Mouse (Mus musculus) adrenal gland, adult (tissue): ENCODE measurements around the gene Wdr3.

ENCODE experiments used
- DNase-seq, 2 experiments: peaks; one replicate each; pipeline ENCODE4 v3.0.0; 2022 to 2023; ENCODE audit warnings: low spot score in 1 of 2; ENCODE audit not compliant: inconsistent age in 2 of 2

Wdr3 gene

DNA sequence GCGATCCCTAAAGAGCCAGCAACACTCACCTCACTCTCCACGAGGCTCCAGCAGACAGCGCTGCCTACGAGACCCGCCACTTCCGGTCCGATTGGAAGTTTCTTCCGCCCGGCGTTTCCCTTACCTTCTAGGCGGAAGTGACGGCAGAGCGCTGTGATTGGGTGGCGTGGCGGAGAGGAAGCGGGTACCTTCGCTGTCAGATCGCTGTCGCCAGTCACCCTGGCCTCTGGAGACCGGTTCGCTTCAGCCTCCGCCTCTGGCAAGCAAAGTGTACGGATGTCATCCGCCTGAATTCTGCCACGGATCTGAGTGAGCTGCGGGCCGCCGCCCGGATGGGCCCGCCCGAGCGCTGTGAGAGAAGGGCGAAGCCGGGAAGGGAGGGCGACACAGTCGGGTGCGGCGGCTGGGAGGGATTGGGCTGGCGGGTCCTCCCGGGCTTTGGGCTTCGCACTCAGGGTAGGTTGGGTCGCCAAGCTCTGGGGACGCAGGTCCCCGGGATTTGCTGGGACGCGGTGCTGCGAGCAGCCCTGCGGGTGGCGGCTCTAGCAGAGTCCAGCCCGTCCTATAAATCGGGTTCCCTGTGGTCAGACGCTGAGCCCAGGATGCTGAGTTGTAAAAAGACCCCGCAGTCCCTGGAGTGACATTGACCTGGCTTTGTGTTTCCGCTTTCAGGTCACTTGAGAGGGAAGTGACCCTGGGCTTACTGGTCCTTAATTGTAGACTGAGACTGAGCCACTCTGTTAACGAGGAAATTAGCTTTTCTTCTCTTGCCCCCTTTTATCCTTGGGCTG, at the start of gene Wdr3, which contains the start of gene Gdap2:
TSS of gene Wdr3 (minus strand) at position 93 of the 791 bp plus-strand sequence.
TSS of gene Gdap2 (plus strand) at position 67 of the 791 bp plus-strand sequence.
- peak; percentile 95 to 98 for DNase-seq

DNA sequence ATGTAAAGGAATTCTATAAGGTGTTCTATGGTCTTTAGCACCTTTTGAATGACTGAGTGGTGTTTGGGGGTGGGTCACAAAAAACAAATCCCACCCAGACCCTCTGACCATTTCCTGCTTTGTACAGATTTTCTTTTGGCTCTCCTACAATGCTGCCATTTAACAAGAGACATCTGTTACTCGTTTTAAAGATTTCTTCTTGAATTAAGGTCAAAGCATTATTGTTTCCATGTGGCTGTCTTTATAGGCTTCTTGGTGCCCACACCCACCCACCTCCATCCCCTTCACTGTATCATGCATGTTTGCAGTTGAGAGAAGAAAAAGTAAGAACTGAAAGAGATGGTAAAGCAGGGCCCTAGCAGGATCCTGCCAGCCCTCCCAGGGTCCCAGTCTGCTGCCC, 44.8 kb upstream of the Wdr3 start:
- no peak for DNase-seq

DNA sequence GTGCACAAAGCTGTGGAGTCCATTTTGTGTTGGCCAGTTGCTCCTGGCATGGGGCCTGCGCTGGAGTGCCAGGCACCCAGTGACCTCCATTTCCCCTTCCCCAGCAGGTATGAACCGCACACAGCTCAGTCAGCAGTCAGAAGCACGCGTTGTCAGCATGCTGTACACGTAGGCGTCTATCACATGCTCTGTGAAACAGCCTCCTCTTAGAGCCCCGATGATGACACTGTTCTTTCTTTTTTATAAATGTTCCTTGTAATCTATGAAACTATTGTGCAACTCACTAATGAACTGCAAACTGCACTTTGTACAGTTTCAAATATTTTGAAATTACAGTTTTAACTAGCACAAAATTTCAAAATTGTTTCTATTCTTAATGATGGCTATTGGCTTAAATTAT, 39.3 kb upstream of the Wdr3 start:
- DNase-seq: peak in 1 of 2 experiments; percentile 39

DNA sequence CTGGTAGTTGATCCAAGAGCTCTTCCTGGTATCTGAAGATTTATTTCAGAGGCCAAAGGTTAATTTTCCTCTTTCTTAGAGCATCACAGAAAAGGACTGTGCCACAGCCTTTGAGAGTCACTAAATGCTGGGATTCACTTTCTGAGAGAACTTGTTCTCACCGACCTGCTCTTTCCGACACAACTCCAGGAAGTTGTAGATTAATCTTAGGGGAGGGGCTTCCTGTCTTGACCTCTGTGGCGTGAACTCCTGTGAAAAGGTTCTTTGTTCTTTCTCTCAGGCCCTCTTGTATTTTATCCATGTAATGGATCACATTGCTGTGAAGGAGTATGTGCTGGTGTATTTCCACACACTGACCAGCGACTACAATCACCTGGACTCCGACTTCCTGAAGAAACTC, 32.0 kb upstream of the Wdr3 start:
- DNase-seq: no peak

DNA sequence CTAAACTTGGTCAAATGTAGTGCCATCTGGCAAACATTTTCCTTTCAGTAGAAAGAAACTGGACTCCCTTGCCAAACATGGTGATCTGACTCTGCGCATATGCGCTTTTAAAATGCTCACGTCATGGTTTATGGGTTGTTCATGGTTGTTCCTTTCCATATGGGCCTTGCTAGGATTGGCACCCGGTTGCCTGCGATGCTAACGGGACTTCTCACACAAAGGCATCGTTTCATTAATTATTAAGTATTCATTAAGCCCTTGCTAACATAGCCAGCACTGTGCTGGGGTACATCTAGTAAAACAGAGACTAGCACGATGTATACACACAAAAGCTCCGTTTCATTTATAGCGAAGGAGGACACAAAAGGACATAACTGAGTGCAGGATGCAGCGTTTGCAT, 27.7 kb upstream of the Wdr3 start:
- DNase-seq: no peak

DNA sequence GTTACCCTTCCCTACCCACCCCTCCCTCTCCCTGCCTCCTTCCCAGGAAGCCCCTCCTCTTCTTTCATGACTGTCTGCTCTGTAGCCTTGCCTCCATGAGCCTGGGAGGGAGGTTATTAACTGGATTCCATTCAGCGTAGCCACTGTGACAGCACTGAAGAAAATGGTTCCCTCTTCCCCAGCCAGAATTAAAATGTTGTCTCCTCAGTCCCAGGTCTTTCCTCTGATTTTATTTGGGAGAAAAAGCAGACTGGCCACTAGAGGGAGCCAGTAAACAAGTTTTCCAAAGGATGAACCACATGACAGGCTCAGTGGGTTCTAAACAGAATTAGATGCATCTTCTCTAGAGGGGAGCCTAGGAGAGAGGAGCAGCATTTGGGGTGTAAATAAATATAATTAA, 27.2 kb upstream of the Wdr3 start:
- DNase-seq: peak; percentile 29 to 87

DNA sequence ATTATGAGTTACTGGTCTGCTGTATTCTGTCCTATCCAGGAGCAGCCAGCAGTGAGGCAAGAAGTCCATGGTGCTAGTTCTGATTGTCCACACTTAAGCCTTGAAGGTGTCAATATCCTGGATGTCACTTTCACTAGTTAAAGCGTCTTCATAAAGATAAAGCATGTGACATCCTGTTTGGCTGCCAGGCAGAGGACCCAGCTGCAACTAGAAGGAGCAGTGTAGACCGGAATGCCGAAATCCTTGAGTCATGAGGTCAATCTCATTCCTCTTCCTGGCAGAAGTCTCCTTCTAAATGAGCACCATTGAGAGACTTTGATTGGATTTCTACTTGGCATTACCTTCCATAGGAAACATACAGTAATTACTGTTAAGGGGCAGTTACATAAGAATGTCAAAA, 18.3 kb upstream of the Wdr3 start:
- DNase-seq: no peak

DNA sequence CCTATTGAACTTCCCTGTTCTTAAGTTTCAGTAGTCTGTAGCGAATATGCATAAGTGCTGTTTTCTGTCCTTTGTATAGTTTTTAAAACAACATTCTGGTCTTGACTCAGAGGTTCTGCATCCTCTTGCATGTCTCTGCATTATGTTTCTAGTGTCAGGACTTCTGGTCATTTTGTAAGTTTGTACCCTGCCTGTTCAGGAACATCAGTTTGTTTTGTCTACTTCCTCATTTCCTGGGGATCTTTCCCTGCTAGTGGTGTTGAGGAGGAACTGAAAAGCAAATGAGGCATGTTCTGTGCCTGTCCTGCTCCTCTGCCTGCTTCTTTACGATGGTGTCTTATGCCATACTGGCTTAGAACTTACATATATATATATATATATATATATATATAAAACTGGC, 13.8 kb upstream of the Wdr3 start:
- DNase-seq: no peak

DNA sequence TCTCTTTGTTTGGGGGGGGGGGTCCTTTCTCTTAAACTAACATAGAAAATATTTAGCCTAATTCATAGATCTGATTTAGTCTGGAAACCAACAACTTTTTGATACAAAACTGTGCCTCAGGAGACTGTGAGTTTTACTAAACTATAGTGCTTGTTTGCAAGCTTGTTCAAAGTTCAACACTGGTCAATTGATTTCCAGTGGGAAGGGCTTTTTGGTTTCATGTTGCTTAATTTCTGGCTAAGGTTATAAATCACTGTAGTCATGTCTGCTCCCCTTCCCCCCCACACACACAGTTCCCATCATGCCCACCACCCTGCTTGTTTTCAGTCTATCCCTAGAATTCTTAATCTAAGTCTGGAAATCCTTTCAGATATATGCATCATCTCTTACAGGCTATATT, 2.8 kb upstream of the Wdr3 start:
- DNase-seq: no peak

DNA sequence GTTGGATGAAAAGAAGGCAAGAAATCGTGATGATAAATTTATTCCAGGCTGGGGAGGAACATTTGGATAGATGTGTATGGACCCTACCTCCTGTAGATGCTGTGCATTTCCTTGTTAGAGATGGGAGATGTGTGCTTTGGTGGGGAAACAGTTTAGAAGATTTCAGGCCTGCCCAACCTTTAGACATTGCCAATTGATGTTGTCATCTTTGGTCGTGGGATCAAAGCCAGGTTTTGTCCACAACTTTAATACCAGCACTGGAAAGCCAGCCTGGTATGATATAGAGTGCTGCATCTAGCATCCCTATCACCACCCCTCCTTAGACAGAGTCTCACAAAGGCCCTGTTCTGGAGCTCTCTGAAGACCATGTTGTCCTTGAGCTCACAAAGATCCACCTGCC, 1.3 kb upstream of the Wdr3 start:
- peak in 1 of 2 experiments; percentile 30 for DNase-seq

DNA sequence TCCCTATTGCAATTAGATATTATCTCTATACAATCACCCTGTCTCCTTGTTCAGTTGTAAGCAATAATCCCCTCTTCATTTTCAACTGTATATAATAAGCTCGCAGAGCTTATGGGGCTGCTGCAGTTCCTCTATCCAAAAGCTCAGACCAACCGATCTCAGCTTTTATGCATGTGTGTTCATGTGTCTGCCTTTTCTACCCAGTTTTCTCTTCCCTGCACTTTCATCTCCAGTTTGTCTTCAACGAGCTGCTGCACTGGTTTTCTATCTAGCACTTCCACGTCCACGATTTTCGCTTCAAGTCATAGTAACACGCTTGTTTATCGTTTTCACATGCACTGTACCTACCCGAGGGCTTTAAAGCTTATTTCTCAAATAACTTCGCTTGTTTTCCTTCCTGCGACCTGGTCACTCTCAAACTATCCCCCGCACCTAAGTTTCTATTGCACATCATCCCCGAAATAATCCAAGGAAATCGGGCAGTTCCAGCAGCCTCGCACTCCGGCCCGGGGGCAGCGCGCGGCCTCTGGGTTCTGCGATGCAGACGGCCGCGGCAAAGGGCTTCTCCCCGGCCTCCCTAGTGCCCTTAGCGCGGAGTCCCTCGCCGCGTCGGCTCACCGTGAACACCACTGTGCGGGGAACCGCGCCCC, 417 bp downstream of the Wdr3 start:
- no peak for DNase-seq

DNA sequence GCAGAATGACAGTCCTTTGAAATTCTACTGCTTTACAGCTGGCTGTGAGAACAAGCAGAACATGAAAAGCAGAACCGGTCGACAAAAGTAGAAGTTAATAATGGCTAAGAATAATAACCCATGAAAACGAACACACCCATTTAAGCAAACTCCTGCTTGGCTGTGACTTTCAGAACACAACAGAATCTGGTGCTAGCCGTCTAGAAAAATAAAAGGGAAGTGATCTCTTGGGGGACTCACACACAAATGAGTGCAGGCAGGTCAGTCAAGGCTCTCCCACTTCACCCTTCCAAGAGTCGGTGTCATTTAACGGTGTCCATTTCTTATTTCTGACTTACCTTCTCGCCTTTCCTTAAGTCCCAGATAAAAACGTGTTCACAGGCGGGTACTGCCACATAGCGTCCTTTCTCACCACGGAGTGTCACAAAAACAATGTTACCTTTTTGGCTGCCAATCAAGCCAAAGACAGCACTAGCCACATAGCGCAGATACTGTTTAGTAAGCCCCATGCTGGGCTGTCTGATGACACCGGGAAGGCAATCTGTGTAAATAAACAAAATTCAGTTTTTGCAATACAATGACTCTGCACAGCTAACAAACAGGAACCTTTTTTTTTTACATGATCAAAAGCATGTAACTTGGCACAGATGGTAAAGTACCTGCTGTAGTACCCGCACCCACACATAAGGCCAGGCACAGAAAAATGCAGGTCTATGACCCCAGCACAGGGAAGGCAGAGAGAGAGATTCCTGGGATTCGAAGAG, 1.3 kb downstream of the Wdr3 start:
- no peak for DNase-seq

DNA sequence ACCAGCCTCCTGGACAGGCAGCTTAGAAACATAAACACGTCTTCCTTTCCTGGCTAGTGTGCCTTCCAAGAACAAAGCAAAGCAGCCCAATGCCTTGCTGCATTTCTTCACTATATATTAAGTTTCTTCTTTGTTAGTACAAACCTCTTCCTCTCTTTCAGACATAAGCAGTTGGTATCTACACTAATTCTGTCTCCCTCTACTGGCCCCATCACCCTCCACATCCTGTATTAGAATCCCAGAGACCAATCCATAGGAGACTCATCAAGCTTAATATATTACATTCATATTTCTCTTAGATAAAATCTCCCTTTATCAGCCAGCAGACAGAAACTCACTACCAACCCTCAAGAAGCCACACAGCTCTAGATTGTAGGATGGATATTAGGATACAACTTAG, 39.8 kb downstream of the Wdr3 start:
- no peak for DNase-seq

DNA sequence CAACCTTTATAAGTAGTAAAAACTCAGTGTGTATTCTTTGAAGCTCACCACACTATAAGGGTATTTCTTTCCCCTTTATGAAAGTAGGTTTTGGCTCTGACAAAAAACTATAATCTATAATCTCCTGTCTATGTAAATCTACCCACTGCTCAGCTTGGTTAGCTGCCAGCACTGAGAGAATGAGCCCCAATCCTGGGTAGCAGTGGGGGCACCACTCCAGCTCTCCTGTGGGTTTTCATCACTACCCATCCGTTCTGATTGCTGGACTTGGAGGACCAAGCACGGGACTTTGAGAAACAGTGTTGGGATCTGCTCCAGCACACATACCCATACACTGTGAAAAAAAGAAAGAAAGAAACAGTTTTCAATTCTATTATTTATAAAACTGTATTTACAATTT, 40.2 kb downstream of the Wdr3 start:
- no peak for DNase-seq

DNA sequence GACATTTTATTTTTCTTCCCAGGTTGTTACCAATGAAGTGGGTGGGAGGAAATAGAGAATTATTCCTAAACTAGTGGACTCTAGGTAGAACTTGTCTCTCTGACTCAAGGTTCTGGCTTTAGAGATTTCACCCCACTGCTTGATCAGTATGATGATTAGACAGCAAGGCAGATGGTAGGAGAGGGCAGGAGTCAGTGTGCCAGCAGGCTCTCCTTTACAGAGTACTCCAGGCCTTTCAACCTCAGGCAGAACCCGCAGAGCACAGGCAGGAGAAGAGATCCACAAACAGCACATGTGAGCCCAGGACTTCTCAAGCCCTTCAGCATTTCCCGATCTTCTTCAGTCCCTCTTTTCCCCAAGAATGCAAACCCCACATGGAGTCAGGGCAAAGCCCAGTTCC, 43.5 kb downstream of the Wdr3 start:
- no peak for DNase-seq

DNA sequence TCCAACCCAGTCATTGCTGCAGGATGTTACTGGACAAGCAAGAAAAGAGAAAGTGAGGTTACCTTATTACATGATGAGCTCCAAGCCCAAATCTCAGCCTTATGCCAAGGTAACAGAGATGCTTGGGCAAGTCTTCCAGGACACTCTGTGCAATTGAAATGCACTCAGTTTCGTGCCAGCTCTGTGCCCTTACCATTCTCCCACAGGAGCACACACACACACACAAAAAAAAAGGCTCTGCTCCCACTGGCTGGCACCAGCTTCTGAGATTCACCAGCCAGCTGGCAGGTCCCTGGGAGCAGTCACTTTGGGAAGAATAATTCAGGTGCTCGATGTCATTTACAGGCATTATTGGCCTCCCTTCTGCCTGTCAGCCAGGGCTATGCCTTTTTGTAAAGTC, 55.5 kb downstream of the Wdr3 start:
- no peak for DNase-seq

DNA sequence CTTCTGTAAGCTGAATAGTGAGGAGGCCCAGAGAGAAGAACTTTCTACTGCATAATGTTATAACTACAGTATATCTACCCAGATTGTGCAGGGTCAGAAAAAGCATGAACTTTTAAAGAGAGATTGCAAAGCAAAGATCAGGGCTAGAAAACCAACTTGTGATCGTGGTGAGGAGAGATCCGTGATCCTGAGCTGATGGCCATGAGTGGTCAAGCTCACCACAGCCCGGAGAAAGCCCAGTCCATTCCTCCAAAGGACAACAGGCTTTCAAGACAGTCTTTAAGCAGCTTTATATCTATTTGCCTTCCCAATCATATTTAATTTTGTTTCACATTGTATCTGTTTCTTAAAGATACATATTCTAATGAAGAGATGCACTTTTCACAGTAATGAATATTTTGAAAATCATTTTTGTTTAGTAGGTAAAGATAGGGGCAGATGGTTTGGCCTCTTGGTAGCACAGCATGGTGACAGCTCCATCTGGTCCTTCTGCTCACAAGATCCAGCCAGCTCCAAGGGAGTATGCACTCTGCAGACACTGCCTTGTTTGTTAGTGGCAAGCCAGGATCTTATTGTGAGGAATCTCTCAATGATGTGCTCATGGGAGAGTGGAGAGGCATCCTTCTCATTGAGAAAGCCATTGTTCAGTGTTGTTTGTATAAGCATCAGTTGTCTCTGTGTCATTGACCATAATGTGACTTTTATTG, 59.7 kb downstream of the Wdr3 start:
- no peak for DNase-seq
